Mouse (Mus musculus): ENCODE results near the gene Rpl36a-ps1.

GRCm38 (mm10) chr14:99018691-99019090 lies 24.6 kb upstream of the Rpl36a-ps1 start:
- TF ChIP-seq MYOG (IDR thresholded peaks at IDR 0.05; ENCODE audit: control insufficient read depth in 1 of 3, insufficient read depth in 1 of 3, insufficient read length in 2 of 3, low read depth in 2 of 3), result no peak
- no peak for TF ChIP-seq POLR2A (IDR thresholded peaks at IDR 0.05; ENCODE audit: insufficient read length, low read depth)
- TF ChIP-seq CEBPB (IDR thresholded peaks at IDR 0.05; ENCODE audit: insufficient read depth, poor library complexity, severe bottlenecking), result no peak
